Mouse (Mus musculus) forebrain, embryonic 12.5 days (tissue): ENCODE measurements around the gene Chid1. TPM values are rescaled to one million over a fixed set of nuclear protein-coding genes. Genes with fewer than 3 reads are reported as not detected.
A peak's percentile ranks its signal among the peaks of the same experiment; 100 is the strongest.

ENCODE experiments used
- ATAC-seq: fragments of 200-750 bp; cut with Nextera tagmentation; 2 replicates; pipeline ENCODE4 v1.8.0; 2017; ENCODE audit warnings: moderate TSS enrichment; ENCODE audit not compliant: low FRiP score
- H3K27ac ChIP-seq: fragments of 300-500 bp; sonication (generic); 2 replicates; pipeline ENCODE4 v1.5.1; 2016; ENCODE audit warnings: mild to moderate bottlenecking
- H3K27me3 ChIP-seq: fragments of 300-500 bp; sonication (generic); 2 replicates; pipeline ENCODE4 v1.6.1; 2016; ENCODE audit warnings: mild to moderate bottlenecking
- H3K36me3 ChIP-seq: fragments of 300-500 bp; sonication (generic); replicated peaks from 2 replicates; pipeline ENCODE4 v1.6.1; 2016; ENCODE audit warnings: mild to moderate bottlenecking
- H3K4me1 ChIP-seq: fragments of 300-500 bp; sonication (generic); 2 replicates; pipeline ENCODE4 v1.6.1; 2016
- H3K4me2 ChIP-seq: fragments of 300-500 bp; sonication (generic); 2 replicates; pipeline ENCODE4 v1.6.1; 2016; ENCODE audit warnings: mild to moderate bottlenecking, moderate library complexity
- H3K4me3 ChIP-seq: fragments of 300-500 bp; sonication (generic); replicated peaks from 2 replicates; pipeline ENCODE4 v1.5.1; 2016; ENCODE audit warnings: mild to moderate bottlenecking
- H3K9ac ChIP-seq: fragments of 300-500 bp; sonication (generic); 2 replicates; pipeline ENCODE4 v1.6.1; 2016; ENCODE audit warnings: mild to moderate bottlenecking
- H3K9me3 ChIP-seq: fragments of 300-500 bp; sonication (generic); 2 replicates; pipeline ENCODE4 v1.6.1; 2016
- WGBS: fragments of 180-500 bp; shearing (Covaris S2); methylation state at CpG from one replicate; pipeline ENCODE4 v1.1.7; 2016; 5-methylcytosine and 5-hydroxymethylcytosine counted together
- polyA plus RNA-seq: library from polyadenylated mRNA; unstranded; fragments of >200 nt; fragmentation: Nextera tagmentation; extraction: Ambion mirVana; gene quantifications from 2 replicates; pipeline ENCODE4 v1.2.1, GENCODE M21; 2016

The Chid1 gene
- polyA plus RNA-seq, 1 experiment from 2014 or later, result 24.0 TPM

- Histone ChIP-seq H3K4me1 (no peaks in the 10 kb centered on the region), H3K27ac (no peak overlapping the region), H3K9me3 (no peaks in the 10 kb centered on the region), H3K36me3 (peaks cover 22% of the 10 kb centered on the region; the same call in 1 of the 2 replicates), H3K27me3 (no peaks in the 10 kb centered on the region), H3K9ac (no peak overlapping the region), H3K4me2 (no peak overlapping the region), H3K4me3 (no peak overlapping the region)
- ATAC-seq, result no peak
- 89% methylated on average over 1 of the region's 1 CpGs for WGBS
Measured at GRCm38 (mm10) chr7:141493729-141494128, 45.9 kb downstream of the Chid1 start.

- 89% methylated on average over 5 of the region's 5 CpGs for WGBS
- Histone ChIP-seq H3K4me1 (no peaks in the 10 kb centered on the region), H3K9me3 (no peaks in the 10 kb centered on the region), H3K27ac (no peak overlapping the region), H3K9ac (no peak overlapping the region), H3K4me2 (no peak overlapping the region), H3K27me3 (no peaks in the 10 kb centered on the region), H3K36me3 (peaks cover 22% of the 10 kb centered on the region; the same call in 1 of the 2 replicates), H3K4me3 (no peak overlapping the region)
- no peak for ATAC-seq
Measured at GRCm38 (mm10) chr7:141492738-141493137, 46.9 kb downstream of the Chid1 start.

- Histone ChIP-seq H3K9me3 (no peaks in the 10 kb centered on the region), H3K27ac (no peak overlapping the region), H3K4me2 (no peak overlapping the region), H3K36me3 (peaks cover 20% of the 10 kb centered on the region; the same call in 1 of the 2 replicates), H3K9ac (no peak overlapping the region), H3K4me3 (no peak overlapping the region), H3K27me3 (no peaks in the 10 kb centered on the region), H3K4me1 (no peaks in the 10 kb centered on the region)
- no peak for ATAC-seq
- WGBS, result 77% methylated on average over 2 of the region's 2 CpGs
Measured at GRCm38 (mm10) chr7:141491151-141491550, 48.5 kb downstream of the Chid1 start.

- Histone ChIP-seq H3K9ac (no peak overlapping the region), H3K27ac (no peak overlapping the region), H3K9me3 (no peaks in the 10 kb centered on the region), H3K36me3 (0 out of 2 replicates have a peak, but pooled peaks cover 7% of the 10 kb centered on the region), H3K27me3 (peaks cover 18% of the 10 kb centered on the region), H3K4me3 (no peak overlapping the region), H3K4me1 (peaks cover 13% of the 10 kb centered on the region), H3K4me2 (no peak overlapping the region)
- ATAC-seq, result no peak
- 89% methylated on average over 7 of the region's 7 CpGs for WGBS
Measured at GRCm38 (mm10) chr7:141487141-141487540, 52.5 kb downstream of the Chid1 start.

GRCm38 (mm10) chr7:141486239-141486638 lies 53.4 kb downstream of the Chid1 start:
- WGBS, result 86% methylated on average over 1 of the region's 1 CpGs
- H3K27me3 ChIP-seq, result peaks cover 24% of the 10 kb centered on the region
- no peak for ATAC-seq
- no peaks in the 10 kb centered on the region for H3K9me3 ChIP-seq
- H3K36me3 ChIP-seq, result no peaks in the 10 kb centered on the region
- H3K4me3 ChIP-seq, result no peak overlapping the region
- H3K27ac ChIP-seq, result no peak overlapping the region
- H3K4me2 ChIP-seq, result no peak overlapping the region
- H3K4me1 ChIP-seq, result peaks cover 20% of the 10 kb centered on the region
- H3K9ac ChIP-seq, result no peak overlapping the region

- Histone ChIP-seq H3K27ac (no peak overlapping the region), H3K9ac (no peak overlapping the region), H3K4me3 (no peak overlapping the region), H3K9me3 (no peaks in the 10 kb centered on the region), H3K36me3 (no peaks in the 10 kb centered on the region), H3K4me1 (peaks cover 25% of the 10 kb centered on the region), H3K4me2 (no peak overlapping the region), H3K27me3 (peaks cover 25% of the 10 kb centered on the region)
- no peak for ATAC-seq
- 87% methylated on average over 2 of the region's 2 CpGs for WGBS
Measured at GRCm38 (mm10) chr7:141485606-141486005, 54.1 kb downstream of the Chid1 start.

GRCm38 (mm10) chr7:141485186-141485585 lies 54.5 kb downstream of the Chid1 start:
- ATAC-seq, result no peak
- WGBS, result 70% methylated on average over 2 of the region's 2 CpGs
- no peaks in the 10 kb centered on the region for H3K9me3 ChIP-seq
- H3K27me3 ChIP-seq, result peaks cover 28% of the 10 kb centered on the region
- no peak overlapping the region for H3K27ac ChIP-seq
- H3K9ac ChIP-seq, result no peak overlapping the region
- no peak overlapping the region for H3K4me2 ChIP-seq
- H3K4me1 ChIP-seq, result peaks cover 25% of the 10 kb centered on the region
- no peaks in the 10 kb centered on the region for H3K36me3 ChIP-seq
- H3K4me3 ChIP-seq, result no peak overlapping the region

GRCm38 (mm10) chr7:141484186-141485120 lies 55.2 kb downstream of the Chid1 start:
- H3K9ac ChIP-seq, result no peak overlapping the region
- H3K9me3 ChIP-seq, result no peaks in the 10 kb centered on the region
- H3K4me3 ChIP-seq, result no peak overlapping the region
- WGBS, result 81% methylated on average over 5 of the region's 5 CpGs
- ATAC-seq, result no peak
- H3K27me3 ChIP-seq, result peaks cover 30% of the 10 kb centered on the region
- peaks cover 25% of the 10 kb centered on the region for H3K4me1 ChIP-seq
- no peaks in the 10 kb centered on the region for H3K36me3 ChIP-seq
- no peak overlapping the region for H3K27ac ChIP-seq
- H3K4me2 ChIP-seq, result no peak overlapping the region

- 73% methylated on average over 6 of the region's 6 CpGs for WGBS
- H3K4me1 ChIP-seq, result peaks cover 25% of the 10 kb centered on the region
- H3K36me3 ChIP-seq, result no peaks in the 10 kb centered on the region
- 0 out of 2 replicates have a peak overlapping the region, but pooled peaks have one; percentile 10 for H3K4me2 ChIP-seq
- no peak overlapping the region for H3K27ac ChIP-seq
- H3K9ac ChIP-seq, result no peak overlapping the region
- no peak for ATAC-seq
- 0 out of 2 replicates have a peak overlapping the region, but pooled peaks have one; percentile 8 for H3K4me3 ChIP-seq
- no peaks in the 10 kb centered on the region for H3K9me3 ChIP-seq
- H3K27me3 ChIP-seq, result peaks cover 34% of the 10 kb centered on the region
Measured at GRCm38 (mm10) chr7:141483114-141483653, 56.5 kb downstream of the Chid1 start.

- H3K27ac ChIP-seq, result no peak overlapping the region
- no peaks in the 10 kb centered on the region for H3K36me3 ChIP-seq
- peaks cover 25% of the 10 kb centered on the region for H3K4me1 ChIP-seq
- peak overlapping the region; percentile 61 for H3K9ac ChIP-seq
- no peaks in the 10 kb centered on the region for H3K9me3 ChIP-seq
- peak overlapping the region; percentile 50 for H3K4me3 ChIP-seq
- H3K4me2 ChIP-seq, result peak overlapping the region; percentile 92
- peaks cover 40% of the 10 kb centered on the region for H3K27me3 ChIP-seq
- 4% methylated on average over 11 of the region's 11 CpGs for WGBS
- ATAC-seq, result peak; percentile 7; the same call in 1 of the 2 replicates
Measured at GRCm38 (mm10) chr7:141482531-141483024, 57.1 kb downstream of the Chid1 start.

- peak overlapping the region; percentile 92 for H3K4me2 ChIP-seq
- WGBS, result 1% methylated on average over 81 of the region's 81 CpGs
- H3K36me3 ChIP-seq, result no peaks in the 10 kb centered on the region
- H3K27me3 ChIP-seq, result peaks cover 48% of the 10 kb centered on the region
- H3K9me3 ChIP-seq, result no peaks in the 10 kb centered on the region
- ATAC-seq, result peak; percentile 77
- peaks cover 29% of the 10 kb centered on the region for H3K4me1 ChIP-seq
- H3K4me3 ChIP-seq, result peak overlapping the region; percentile 50
- H3K9ac ChIP-seq, result peak overlapping the region; percentile 61
- H3K27ac ChIP-seq, result no peak overlapping the region
Measured at GRCm38 (mm10) chr7:141481498-141482401, 57.9 kb downstream of the Chid1 start.
